Mouse (Mus musculus): ENCODE results near the gene Tmod1. TPM values are rescaled to one million over a fixed set of nuclear protein-coding genes. Genes with fewer than 3 reads are reported as not detected.

Tmod1 gene
- polyA plus RNA-seq, 1 experiment from 2014 or later: 4.3 TPM

- Histone ChIP-seq H3K4me3 (no peak overlapping the region), H3K4me1 (no peaks in the 10 kb centered on the region), H3K27me3 (peaks cover 5% of the 10 kb centered on the region), H3K9ac (no peak overlapping the region), H3K27ac (no peak overlapping the region), H3K9me3 (no peaks in the 10 kb centered on the region), H3K4me2 (replicated peaks) (no peak overlapping the region), H3K36me3 (no peaks in the 10 kb centered on the region)
- WGBS: 67% methylated on average over 9 of the region's 9 CpGs
- ATAC-seq (ENCODE audit: insufficient number of reproducible peaks, insufficient read depth, low FRiP score, low TSS enrichment): no peak
Measured at GRCm38 (mm10) chr4:46032448-46032847, 6.3 kb upstream of the Tmod1 start.

GRCm38 (mm10) chr4:46033197-46033596 lies 5.5 kb upstream of the Tmod1 start:
- H3K36me3 ChIP-seq: no peaks in the 10 kb centered on the region
- peaks cover 12% of the 10 kb centered on the region for H3K27me3 ChIP-seq
- H3K27ac ChIP-seq: no peak overlapping the region
- H3K4me2 ChIP-seq (replicated peaks): no peak overlapping the region
- H3K4me1 ChIP-seq: no peaks in the 10 kb centered on the region
- no peak overlapping the region for H3K4me3 ChIP-seq
- H3K9ac ChIP-seq: no peak overlapping the region
- ATAC-seq (ENCODE audit: insufficient number of reproducible peaks, insufficient read depth, low FRiP score, low TSS enrichment): no peak
- no peaks in the 10 kb centered on the region for H3K9me3 ChIP-seq
- 76% methylated on average over 2 of the region's 2 CpGs for WGBS

GRCm38 (mm10) chr4:46038591-46038891 lies 194 bp upstream of the Tmod1 start:
- Histone ChIP-seq H3K27ac (no peak overlapping the region), H3K36me3 (no peaks in the 10 kb centered on the region), H3K4me3 (peak overlapping the region; percentile 58), H3K9ac (peak overlapping the region; percentile 44; the same call in 1 of the 2 replicates), H3K9me3 (no peaks in the 10 kb centered on the region), H3K4me1 (peaks cover 13% of the 10 kb centered on the region), H3K27me3 (peaks cover 44% of the 10 kb centered on the region), H3K4me2 (replicated peaks) (peak overlapping the region; percentile 98)
- no peak for ATAC-seq (ENCODE audit: insufficient number of reproducible peaks, insufficient read depth, low FRiP score, low TSS enrichment)
- WGBS: 13% methylated on average over 12 of the region's 12 CpGs

- Histone ChIP-seq H3K27me3 (peaks cover 44% of the 10 kb centered on the region), H3K4me1 (peaks cover 13% of the 10 kb centered on the region), H3K9ac (no peak overlapping the region), H3K27ac (no peak overlapping the region), H3K9me3 (no peaks in the 10 kb centered on the region), H3K36me3 (no peaks in the 10 kb centered on the region), H3K4me2 (replicated peaks) (no peak overlapping the region), H3K4me3 (peak overlapping the region; percentile 58; the same call in 1 of the 2 replicates)
- ATAC-seq (ENCODE audit: insufficient number of reproducible peaks, insufficient read depth, low FRiP score, low TSS enrichment): no peak
- 21% methylated on average over 6 of the region's 6 CpGs for WGBS
Measured at GRCm38 (mm10) chr4:46039899-46040298, 1.2 kb downstream of the Tmod1 start.

- Histone ChIP-seq H3K4me2 (replicated peaks) (no peak overlapping the region), H3K27ac (no peak overlapping the region; the same call in 1 of the 2 replicates), H3K27me3 (peaks cover 44% of the 10 kb centered on the region), H3K9me3 (no peaks in the 10 kb centered on the region), H3K9ac (no peak overlapping the region), H3K4me1 (peaks cover 13% of the 10 kb centered on the region), H3K36me3 (no peaks in the 10 kb centered on the region), H3K4me3 (no peak overlapping the region)
- 0 out of 2 replicates have a peak, but pooled peaks have one; percentile 30 for ATAC-seq (ENCODE audit: insufficient number of reproducible peaks, insufficient read depth, low FRiP score, low TSS enrichment)
- 26% methylated on average over 9 of the region's 9 CpGs for WGBS
Measured at GRCm38 (mm10) chr4:46040594-46041192, 2.0 kb downstream of the Tmod1 start.

- WGBS: 26% methylated on average over 7 of the region's 7 CpGs
- Histone ChIP-seq H3K4me3 (no peak overlapping the region), H3K27me3 (peaks cover 43% of the 10 kb centered on the region), H3K9me3 (no peaks in the 10 kb centered on the region), H3K4me2 (replicated peaks) (no peak overlapping the region), H3K4me1 (peaks cover 13% of the 10 kb centered on the region), H3K9ac (no peak overlapping the region), H3K27ac (no peak overlapping the region), H3K36me3 (no peaks in the 10 kb centered on the region)
- ATAC-seq (ENCODE audit: insufficient number of reproducible peaks, insufficient read depth, low FRiP score, low TSS enrichment): no peak
Measured at GRCm38 (mm10) chr4:46041761-46042504, 3.2 kb downstream of the Tmod1 start.

- 49% methylated on average over 5 of the region's 5 CpGs for WGBS
- peaks cover 13% of the 10 kb centered on the region for H3K4me1 ChIP-seq
- H3K9ac ChIP-seq: no peak overlapping the region
- H3K27me3 ChIP-seq: peaks cover 39% of the 10 kb centered on the region
- H3K36me3 ChIP-seq: no peaks in the 10 kb centered on the region
- no peak for ATAC-seq (ENCODE audit: insufficient number of reproducible peaks, insufficient read depth, low FRiP score, low TSS enrichment)
- no peaks in the 10 kb centered on the region for H3K9me3 ChIP-seq
- H3K27ac ChIP-seq: no peak overlapping the region
- no peak overlapping the region for H3K4me2 ChIP-seq (replicated peaks)
- H3K4me3 ChIP-seq: no peak overlapping the region
Measured at GRCm38 (mm10) chr4:46042505-46042850, 3.7 kb downstream of the Tmod1 start.

- H3K4me2 ChIP-seq (replicated peaks): no peak overlapping the region
- H3K36me3 ChIP-seq: no peaks in the 10 kb centered on the region
- no peak overlapping the region for H3K9ac ChIP-seq
- no peak overlapping the region for H3K27ac ChIP-seq
- H3K27me3 ChIP-seq: peaks cover 31% of the 10 kb centered on the region
- H3K9me3 ChIP-seq: no peaks in the 10 kb centered on the region
- H3K4me3 ChIP-seq: no peak overlapping the region
- 78% methylated on average over 8 of the region's 8 CpGs for WGBS
- H3K4me1 ChIP-seq: peaks cover 13% of the 10 kb centered on the region
- no peak for ATAC-seq (ENCODE audit: insufficient number of reproducible peaks, insufficient read depth, low FRiP score, low TSS enrichment)
Measured at GRCm38 (mm10) chr4:46043361-46043760, 4.6 kb downstream of the Tmod1 start.

GRCm38 (mm10) chr4:46047971-46048370 lies 9.2 kb downstream of the Tmod1 start:
- Histone ChIP-seq H3K9me3 (no peaks in the 10 kb centered on the region), H3K27ac (no peak overlapping the region), H3K4me3 (no peak overlapping the region), H3K4me1 (no peaks in the 10 kb centered on the region), H3K9ac (no peak overlapping the region), H3K36me3 (no peaks in the 10 kb centered on the region), H3K27me3 (no peaks in the 10 kb centered on the region; the same call in 1 of the 2 replicates), H3K4me2 (replicated peaks) (no peak overlapping the region)
- no peak for ATAC-seq (ENCODE audit: insufficient number of reproducible peaks, insufficient read depth, low FRiP score, low TSS enrichment)
- 75% methylated on average over 4 of the region's 4 CpGs for WGBS

GRCm38 (mm10) chr4:46048418-46048817 lies 9.7 kb downstream of the Tmod1 start:
- Histone ChIP-seq H3K4me2 (replicated peaks) (no peak overlapping the region), H3K4me3 (no peak overlapping the region), H3K27me3 (no peaks in the 10 kb centered on the region; the same call in 1 of the 2 replicates), H3K36me3 (no peaks in the 10 kb centered on the region), H3K9ac (no peak overlapping the region), H3K9me3 (no peaks in the 10 kb centered on the region), H3K4me1 (no peaks in the 10 kb centered on the region), H3K27ac (no peak overlapping the region)
- no peak for ATAC-seq (ENCODE audit: insufficient number of reproducible peaks, insufficient read depth, low FRiP score, low TSS enrichment)
- WGBS: 85% methylated on average over 7 of the region's 7 CpGs

GRCm38 (mm10) chr4:46053323-46054107 lies 14.8 kb downstream of the Tmod1 start:
- H3K9ac ChIP-seq: no peak overlapping the region
- no peak overlapping the region for H3K27ac ChIP-seq
- H3K9me3 ChIP-seq: no peaks in the 10 kb centered on the region
- no peak overlapping the region for H3K4me2 ChIP-seq (replicated peaks)
- H3K4me3 ChIP-seq: no peak overlapping the region
- no peaks in the 10 kb centered on the region for H3K4me1 ChIP-seq
- ATAC-seq (ENCODE audit: insufficient number of reproducible peaks, insufficient read depth, low FRiP score, low TSS enrichment): no peak
- H3K27me3 ChIP-seq: no peaks in the 10 kb centered on the region
- 75% methylated on average over 9 of the region's 9 CpGs for WGBS
- no peaks in the 10 kb centered on the region for H3K36me3 ChIP-seq

GRCm38 (mm10) chr4:46056163-46056562 lies 17.4 kb downstream of the Tmod1 start:
- no peaks in the 10 kb centered on the region for H3K36me3 ChIP-seq
- 88% methylated on average over 5 of the region's 5 CpGs for WGBS
- H3K9ac ChIP-seq: no peak overlapping the region
- no peaks in the 10 kb centered on the region for H3K27me3 ChIP-seq
- H3K4me2 ChIP-seq (replicated peaks): no peak overlapping the region
- no peak for ATAC-seq (ENCODE audit: insufficient number of reproducible peaks, insufficient read depth, low FRiP score, low TSS enrichment)
- H3K4me3 ChIP-seq: no peak overlapping the region
- no peaks in the 10 kb centered on the region for H3K9me3 ChIP-seq
- no peak overlapping the region for H3K27ac ChIP-seq
- no peaks in the 10 kb centered on the region for H3K4me1 ChIP-seq
